ENCODE assay signal across 8 mouse cellular contexts in the genomic region with DNA sequence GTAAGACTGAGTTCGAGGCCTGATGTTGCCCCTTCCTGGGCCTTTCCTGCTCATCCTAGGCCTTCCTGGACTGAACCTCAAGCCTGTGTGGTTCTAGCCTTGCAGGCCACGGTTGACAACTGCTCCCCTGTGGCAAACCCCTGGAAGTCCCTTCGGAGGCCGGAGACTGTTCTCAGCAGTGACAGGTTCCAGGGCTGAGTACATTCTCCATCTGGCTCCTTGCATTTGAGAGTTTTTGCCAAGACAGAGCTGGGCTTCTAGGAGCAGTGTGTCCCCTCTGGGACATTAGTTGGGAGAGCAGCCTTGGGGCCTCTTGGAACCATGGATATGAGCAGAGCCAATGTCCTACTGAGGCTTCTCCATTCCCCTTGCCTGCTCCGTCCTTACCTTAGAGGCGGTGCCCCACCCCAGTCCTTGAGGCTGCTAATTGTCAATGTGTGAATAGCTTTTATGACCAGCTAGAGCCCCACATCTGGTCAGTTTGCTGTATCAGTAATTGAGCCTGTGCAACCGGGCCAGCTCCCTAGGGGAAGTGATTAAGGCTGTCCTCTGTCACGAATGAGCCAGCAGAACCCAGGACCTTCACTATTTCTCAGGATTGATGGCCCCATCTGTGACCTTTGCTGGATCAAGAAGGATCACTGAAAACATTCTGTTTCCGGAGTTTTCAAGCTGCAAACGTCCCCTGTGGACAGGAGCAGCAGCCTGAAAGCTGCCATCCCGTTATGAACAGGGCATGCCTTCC.
A peak's percentile ranks its signal among the peaks of the same experiment; 100 is the strongest.
DNase-seq lines count a peak whose midpoint lies in the region; ATAC-seq lines count a peak whose summit lies in the region.

No protein-coding gene starts in this region.

- WGBS in heart, embryonic 10.5 days: 48% methylated on average over 11 of the region's 11 CpGs
- 38% methylated on average over 11 of the region's 11 CpGs for WGBS in embryonic facial prominence, embryonic 10.5 days
- WGBS in heart, embryonic 15.5 days: 53% methylated on average over 11 of the region's 11 CpGs
- 14% methylated on average over 11 of the region's 11 CpGs for WGBS in limb, embryonic 12.5 days

- no peak overlapping the region for H3K4me2 ChIP-seq in heart, embryonic 15.5 days
- H3K4me2 ChIP-seq in limb, embryonic 12.5 days: no peak overlapping the region

- no peaks in the 10 kb centered on the region for H3K9me3 ChIP-seq in heart, embryonic 10.5 days
- no peaks in the 10 kb centered on the region for H3K9me3 ChIP-seq in embryonic facial prominence, embryonic 10.5 days
- no peaks in the 10 kb centered on the region for H3K9me3 ChIP-seq in heart, embryonic 15.5 days (replicated peaks)
- H3K9me3 ChIP-seq in limb, embryonic 12.5 days: no peaks in the 10 kb centered on the region

- DNase-seq in heart, embryonic 10.5 days (ENCODE audit: low spot score): no peak
- no peak for DNase-seq in heart, postnatal 36 days
- no peak for DNase-seq in embryonic facial prominence, embryonic 10.5 days (ENCODE audit: low spot score)
- DNase-seq in spleen, adult 12 weeks (ENCODE audit: low spot score): no peak
- no peak for DNase-seq in right cerebral cortex, postnatal 36 days (ENCODE audit: low spot score in 2 of 2)
- no peak for DNase-seq in spleen, postnatal 36 days (ENCODE audit: low spot score in 2 of 2)

- H3K27me3 ChIP-seq in heart, embryonic 10.5 days (ENCODE audit: insufficient read depth, poor library complexity, severe bottlenecking): peaks cover 5% of the 10 kb centered on the region; the same call in 1 of the 2 replicates
- H3K27me3 ChIP-seq in embryonic facial prominence, embryonic 10.5 days (replicated peaks; ENCODE audit: low read depth, poor library complexity, severe bottlenecking): peaks cover 78% of the 10 kb centered on the region
- no peaks in the 10 kb centered on the region for H3K27me3 ChIP-seq in heart, embryonic 15.5 days
- H3K27me3 ChIP-seq in limb, embryonic 12.5 days: peaks cover 16% of the 10 kb centered on the region

- ATAC-seq in heart, embryonic 15.5 days (replicated peaks; ENCODE audit: insufficient number of reproducible peaks, insufficient read depth, low FRiP score, low read depth): no peak
- ATAC-seq in limb, embryonic 12.5 days (ENCODE audit: insufficient number of reproducible peaks, insufficient read depth, low FRiP score, low TSS enrichment, low read depth): no peak

- no peak overlapping the region for H3K9ac ChIP-seq in heart, embryonic 15.5 days
- H3K9ac ChIP-seq in limb, embryonic 12.5 days (replicated peaks): no peak overlapping the region

- intact Hi-C loops in heart, postnatal 36 days (cut with DNase I): no loop called here

- peak overlapping the region; percentile 39 for H3K27ac ChIP-seq in heart, embryonic 10.5 days
- H3K27ac ChIP-seq in embryonic facial prominence, embryonic 10.5 days (replicated peaks): 0 out of 2 replicates have a peak overlapping the region, but pooled peaks have one; percentile 21
- H3K27ac ChIP-seq in heart, embryonic 15.5 days: peak overlapping the region; percentile 72
- H3K27ac ChIP-seq in limb, embryonic 12.5 days: 0 out of 2 replicates have a peak overlapping the region, but pooled peaks have one; percentile 1

- peaks cover 94% of the 10 kb centered on the region for H3K4me1 ChIP-seq in heart, embryonic 10.5 days
- H3K4me1 ChIP-seq in embryonic facial prominence, embryonic 10.5 days: peaks cover 93% of the 10 kb centered on the region
- H3K4me1 ChIP-seq in heart, embryonic 15.5 days (replicated peaks): peaks cover 83% of the 10 kb centered on the region
- H3K4me1 ChIP-seq in limb, embryonic 12.5 days (replicated peaks): peaks cover 88% of the 10 kb centered on the region

- H3K36me3 ChIP-seq in heart, embryonic 10.5 days: peaks cover 6% of the 10 kb centered on the region; the same call in 1 of the 2 replicates
- no peaks in the 10 kb centered on the region for H3K36me3 ChIP-seq in embryonic facial prominence, embryonic 10.5 days (replicated peaks)
- no peaks in the 10 kb centered on the region for H3K36me3 ChIP-seq in heart, embryonic 15.5 days
- H3K36me3 ChIP-seq in limb, embryonic 12.5 days: no peaks in the 10 kb centered on the region

- H3K4me3 ChIP-seq in heart, embryonic 10.5 days: no peak overlapping the region
- no peak overlapping the region for H3K4me3 ChIP-seq in embryonic facial prominence, embryonic 10.5 days
- no peak overlapping the region for H3K4me3 ChIP-seq in heart, embryonic 15.5 days
- no peak overlapping the region for H3K4me3 ChIP-seq in limb, embryonic 12.5 days (replicated peaks)

Comparison
In these comparisons a context has a peak if more than half of its experiments do, and no peak if none do; other contexts are left out.
1. H3K27ac ChIP-seq: peak in every context shown above with its lines; median percentile 72 in heart, embryonic 15.5 days; 39 in heart, embryonic 10.5 days; 21 in embryonic facial prominence, embryonic 10.5 days; 1 in limb, embryonic 12.5 days.